Mouse (Mus musculus): Measurements from ENCODE around the gene Pank2. TPM values are rescaled to one million over a fixed set of nuclear protein-coding genes. Genes with fewer than 3 reads are reported as not detected.
A peak's percentile ranks its signal among the peaks of the same experiment; 100 is the strongest.

Gene Pank2
- total RNA-seq, 2 experiments from 2014 or later = 21.4 to 23.1 TPM

DNA sequence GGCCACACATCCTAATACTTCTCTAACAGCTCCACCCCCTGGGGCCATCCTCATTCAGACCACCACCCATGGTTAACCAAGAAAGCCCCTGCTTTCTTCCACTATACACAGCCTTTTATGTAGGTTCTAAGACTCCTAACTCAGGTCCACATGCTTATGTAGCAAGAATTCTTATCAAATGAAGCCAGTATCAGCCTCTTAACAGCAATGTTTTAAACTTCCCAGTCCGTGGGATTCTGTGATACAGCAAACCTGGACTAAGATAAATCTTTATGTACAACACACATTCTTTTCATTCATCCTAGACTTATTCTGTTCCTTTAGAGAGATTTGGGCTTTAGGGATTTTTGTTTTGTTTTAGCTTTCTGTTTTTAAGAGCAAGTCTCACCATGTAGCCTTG is 61.4 kb downstream of the Pank2 start:
- no peak for DNase-seq

DNA sequence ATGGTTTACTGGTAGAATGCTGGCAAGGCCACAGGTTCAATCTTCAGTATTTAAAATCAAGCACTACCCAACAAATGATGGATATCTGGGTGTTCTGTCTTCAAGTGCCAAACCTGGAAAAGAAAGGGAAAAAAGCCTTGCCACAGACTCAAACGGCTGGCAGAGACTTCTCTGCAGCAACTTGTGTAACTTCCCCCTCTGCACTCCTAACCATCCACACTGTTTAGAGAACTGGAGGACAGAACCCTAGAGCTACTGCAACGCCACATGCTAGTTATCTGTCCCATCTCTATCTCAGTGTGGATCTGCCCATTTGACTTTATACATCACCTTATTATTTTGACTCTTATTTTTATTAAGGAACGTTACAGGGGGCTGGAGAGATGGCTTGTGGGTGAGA is 63.7 kb downstream of the Pank2 start:
- no peak for DNase-seq

DNA sequence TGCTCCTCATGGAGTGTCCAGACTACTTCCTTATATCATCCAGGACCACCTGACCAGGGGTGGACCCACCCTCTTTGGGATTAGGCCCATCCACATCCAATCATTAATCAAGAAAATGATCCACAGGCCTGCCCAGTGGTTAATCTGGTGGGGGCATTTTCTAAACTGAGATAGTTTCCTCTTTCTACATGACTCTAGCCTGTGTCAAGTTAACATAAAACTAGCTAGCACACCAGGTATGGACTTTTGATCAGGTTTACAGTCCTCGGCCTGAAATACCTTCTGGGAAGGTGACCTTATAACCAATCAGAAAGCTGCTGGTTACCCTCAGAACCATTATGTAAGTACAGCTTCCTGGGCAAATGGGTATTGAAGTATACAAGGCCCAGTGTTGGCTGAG is 66.7 kb downstream of the Pank2 start:
- DNase-seq = no peak

DNA sequence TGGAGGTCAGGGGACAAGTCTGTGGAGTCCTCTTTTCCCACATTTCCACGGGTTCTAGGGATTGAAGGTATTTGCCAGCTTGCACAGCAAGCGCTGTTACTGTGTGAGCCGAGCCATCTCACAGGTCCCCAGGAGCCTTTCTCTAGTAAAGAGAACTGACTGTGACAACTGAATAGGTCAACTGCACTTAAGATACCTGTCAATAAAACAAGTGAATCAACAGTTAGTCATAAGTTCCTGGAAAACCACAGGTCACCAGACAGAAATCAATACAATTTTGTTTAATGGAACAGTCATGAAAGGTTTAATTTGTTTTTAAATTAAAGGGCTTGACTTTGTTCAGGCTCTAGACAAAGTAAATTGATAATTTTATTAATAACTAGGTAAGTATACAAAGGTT is 68.3 kb downstream of the Pank2 start:
- DNase-seq = no peak

DNA sequence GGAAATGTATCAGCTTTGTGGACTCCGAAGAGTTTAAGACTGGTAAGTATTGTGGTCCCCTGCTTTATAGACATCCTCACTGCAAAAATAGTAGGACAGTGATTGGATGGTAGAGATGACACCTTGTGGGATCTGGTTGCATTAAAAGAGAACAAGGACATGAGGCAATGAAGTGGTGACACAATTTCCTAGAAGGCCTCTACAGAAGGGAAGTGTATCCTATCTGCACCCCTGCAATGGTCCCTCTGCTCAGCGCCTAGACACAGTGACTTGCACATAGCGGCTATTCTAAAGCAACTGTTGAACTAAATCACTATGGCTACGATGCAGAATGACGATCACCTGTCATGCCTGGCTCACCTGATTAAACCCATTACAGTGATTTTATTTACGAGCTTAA is 75.3 kb downstream of the Pank2 start:
- DNase-seq = no peak

DNA sequence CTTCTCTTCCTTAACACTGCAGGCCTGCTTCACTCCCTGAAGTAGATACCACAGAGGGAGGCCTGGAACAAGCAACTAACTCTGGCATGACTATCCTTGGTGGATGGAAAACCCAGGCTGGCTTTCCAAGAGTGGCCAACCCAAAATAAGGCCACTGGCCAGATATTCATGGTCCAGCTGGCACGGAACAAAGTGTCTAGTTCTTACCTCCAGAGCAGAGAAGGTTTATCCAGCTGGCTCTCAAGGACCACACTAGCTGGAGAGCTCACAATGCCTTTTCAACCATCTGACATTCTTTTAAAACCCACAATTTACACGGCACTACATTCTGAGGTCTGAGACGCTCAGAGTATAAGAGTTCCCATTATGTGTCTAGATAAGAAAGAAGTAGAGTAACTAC is 82.2 kb downstream of the Pank2 start:
- peak; percentile 57 to 75 for DNase-seq

DNA sequence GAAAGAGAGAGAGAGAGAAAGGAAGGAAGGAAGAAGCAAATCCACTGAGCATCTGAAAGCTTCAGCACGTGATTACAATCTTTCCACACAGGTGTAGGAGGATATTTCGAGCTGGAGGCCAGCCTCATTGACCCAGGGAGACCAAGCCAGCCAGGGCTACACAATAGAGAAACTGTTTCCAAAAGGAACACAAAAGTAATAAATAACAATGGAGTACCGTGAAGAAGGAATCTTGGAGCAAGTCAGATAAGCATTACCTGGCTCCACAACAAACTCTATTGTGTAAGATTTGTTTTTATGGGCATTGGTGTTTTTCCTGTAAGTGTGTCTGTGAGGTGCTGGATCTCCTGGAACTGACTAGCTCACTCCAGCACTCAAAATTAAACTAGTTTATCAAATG is 83.3 kb downstream of the Pank2 start:
- no peak for DNase-seq

Small RNAs within 50 kb of the gene (microRNA-seq; reads per million reads assigned to microRNA genes)
- 17.6 to 26.6 reads per million in 2 experiments for gene Mir103-2

Other genes starting within 250 kb of the Pank2 start
- gene Gfra4, start 219.4 kb upstream of the Pank2 start, total RNA-seq (2021) = 10 to 100 TPM in 1 of 2 experiments, 1 to 10 TPM in 1; 6.2 to 10.2 TPM
- 1 to 10 TPM; 1.3 to 1.9 TPM for gene Adam33, start 198.7 kb upstream of the Pank2 start, total RNA-seq (2021)
- gene Siglec1, start 175.7 kb upstream of the Pank2 start, total RNA-seq (2021) = 1 to 10 TPM; 1.9 to 6.5 TPM
- gene Hspa12b, start 135.2 kb upstream of the Pank2 start, total RNA-seq (2021) = 10 to 100 TPM; 30.6 to 30.7 TPM
- gene Gm11037, start 129.0 kb upstream of the Pank2 start, total RNA-seq (2021) = not detected
- gene 1700037H04Rik, start 102.4 kb upstream of the Pank2 start, total RNA-seq (2021) = 10 to 100 TPM in 1 of 2 experiments, 1 to 10 TPM in 1; 9.7 to 17.7 TPM
- 10 to 100 TPM; 76.7 to 79.6 TPM for gene Cenpb, start 82.4 kb upstream of the Pank2 start, total RNA-seq (2021)
- gene Cdc25b, start 75.5 kb upstream of the Pank2 start, total RNA-seq (2021) = 1 to 10 TPM; 2.9 to 5.9 TPM
- 1 to 10 TPM; 4.7 to 5.5 TPM for gene Spef1, start 75.2 kb upstream of the Pank2 start, total RNA-seq (2021)
- gene Ap5s1, start 55.4 kb upstream of the Pank2 start, total RNA-seq (2021) = 10 to 100 TPM; 36.7 to 41.7 TPM
- 10 to 100 TPM; 64.0 to 78.2 TPM for gene Mavs, start 28.4 kb upstream of the Pank2 start, total RNA-seq (2021)
- gene Rnf24, start 90.4 kb downstream of the Pank2 start, total RNA-seq (2021) = 1 to 10 TPM; 3.9 to 4.1 TPM
- 10 to 100 TPM; 19.4 to 23.3 TPM for gene Smox, start 229.0 kb downstream of the Pank2 start, total RNA-seq (2021)